Mouse (Mus musculus) megakaryocyte, adult 5-6 weeks (primary cell): ENCODE results near the gene Il13ra1. TPM values are rescaled to one million over a fixed set of nuclear protein-coding genes. Genes with fewer than 3 reads are reported as not detected.

Experiments
- ATAC-seq: 2 replicates; pipeline ENCODE4 v1.8.0; 2016; ENCODE audit warnings: mild to moderate bottlenecking, inconsistent platforms; ENCODE audit not compliant: poor library complexity, severe bottlenecking
- total RNA-seq, 2 experiments: library from RNA; stranded (forward) in 1 of 2; stranded (reverse) in 1 of 2; fragments of 153-499, 151-499 nt in 1 of 2; fragments of 221-1000, 200-1000 nt in 1 of 2; gene quantifications; 2 replicates each; pipeline versions ENCODE4 v1.2.3 to v1.2.4; 2015 to 2017

Il13ra1 gene
- total RNA-seq, 2 experiments from 2014 or later: 34.1 to 36.7 TPM

DNA sequence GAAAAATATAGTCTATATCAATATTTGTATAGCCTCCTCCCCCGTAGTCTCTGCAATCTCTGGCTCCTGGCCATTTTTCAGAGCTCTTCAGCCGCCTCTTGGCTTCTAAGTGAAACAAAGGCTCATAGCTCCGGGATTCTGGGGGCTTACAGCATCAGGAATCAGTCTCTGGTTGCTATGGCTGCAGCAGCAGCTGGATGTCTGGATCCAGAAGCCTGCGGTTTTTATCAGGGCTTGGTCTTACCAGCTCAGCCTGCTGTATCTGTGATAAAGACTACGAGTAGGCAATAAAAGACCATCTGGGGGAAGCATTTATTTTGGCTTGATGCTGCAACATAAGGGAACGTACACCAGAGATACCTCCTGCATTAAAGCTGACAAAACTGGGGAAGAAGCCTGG, 82.0 kb downstream of the Il13ra1 start:
- no peak for ATAC-seq

DNA sequence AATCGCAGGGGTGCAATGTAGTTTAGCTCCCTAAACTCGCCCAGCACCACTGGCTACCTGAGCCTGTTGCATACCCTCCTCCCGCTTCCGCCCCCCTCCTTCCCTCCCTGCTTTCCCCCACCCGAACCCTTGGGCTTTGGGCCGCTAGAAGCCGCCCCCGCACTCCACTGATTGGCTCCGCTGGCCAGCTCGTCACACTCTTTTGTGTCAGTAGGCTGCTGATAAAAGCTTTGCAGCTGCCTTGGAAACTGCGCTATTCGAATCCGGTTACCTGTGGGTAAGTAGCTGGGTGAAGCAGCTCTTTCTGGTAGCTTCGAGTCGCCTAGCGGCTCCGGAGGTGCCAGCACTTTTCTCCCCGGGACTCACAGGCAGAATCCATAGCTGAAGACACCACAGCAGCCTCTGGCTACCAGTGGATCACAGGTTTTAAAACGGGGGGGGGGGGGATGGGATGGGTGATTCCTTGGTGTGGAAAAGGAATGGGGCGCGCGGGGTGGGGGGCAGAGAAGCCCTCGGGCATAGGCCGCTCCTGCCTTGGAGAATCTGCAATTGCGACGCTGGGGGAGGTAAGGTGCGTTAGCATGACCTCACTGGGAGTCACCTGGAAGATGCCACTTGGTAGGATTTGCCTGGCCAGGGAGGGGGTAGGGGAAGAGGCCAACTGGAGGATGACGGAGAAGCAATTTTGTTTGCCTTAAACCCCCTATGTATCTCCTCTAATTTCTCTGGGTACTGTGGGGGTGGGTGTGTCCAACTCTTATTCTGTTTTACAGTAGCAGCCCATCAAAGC, 84.0 kb downstream of the Il13ra1 start, which contains the start of gene Zcchc12:
Gene Zcchc12 (plus strand): TSS at position 169 of the 790 bp plus-strand sequence.
- ATAC-seq: no peak

DNA sequence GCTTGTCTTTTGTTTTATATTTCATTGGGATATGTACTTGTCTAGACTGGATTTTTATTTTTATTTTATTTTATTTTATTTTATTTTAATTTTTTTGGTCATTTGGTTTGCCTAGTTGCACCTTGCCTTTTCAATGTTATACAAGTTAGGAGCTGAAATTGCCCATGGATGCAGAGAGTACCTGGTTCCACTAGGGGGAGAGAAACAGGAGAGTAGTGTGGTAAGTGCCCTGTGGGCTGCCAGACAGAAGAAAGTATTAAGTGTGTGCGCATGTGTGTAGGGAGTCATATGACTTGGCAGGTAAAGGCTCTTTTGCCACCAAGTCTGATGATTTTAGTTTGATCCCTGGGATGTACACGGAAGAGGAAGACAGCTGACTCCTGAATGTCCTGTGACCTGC, 97.6 kb downstream of the Il13ra1 start:
- ATAC-seq: no peak

DNA sequence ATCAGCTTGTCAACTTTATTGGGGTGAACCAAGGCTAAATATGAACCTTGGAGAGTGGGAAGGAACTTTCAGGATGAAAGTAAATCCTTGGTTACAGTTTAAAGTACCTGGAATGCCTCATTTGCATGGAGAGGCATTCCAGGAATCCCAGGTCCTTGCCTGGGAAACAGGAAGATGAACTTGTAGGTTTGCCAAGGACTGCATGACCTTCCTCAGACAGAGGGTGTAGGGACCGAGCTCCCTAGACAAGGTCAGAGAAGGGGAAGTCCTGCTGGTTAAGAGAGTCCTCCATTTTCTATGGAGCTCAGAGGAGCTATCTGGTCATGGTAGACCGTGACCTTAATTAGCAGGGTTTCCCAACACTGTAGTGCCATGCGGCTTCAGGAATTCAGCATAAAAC, 99.3 kb downstream of the Il13ra1 start:
- ATAC-seq: no peak

Other genes with a start within 250 kb of the Il13ra1 start
- gene Dock11, start 223.3 kb upstream of the Il13ra1 start, total RNA-seq (2015): 161 and 164 TPM in 2 replicates
- gene Dock11, start 223.3 kb upstream of the Il13ra1 start, total RNA-seq (2017): 155 and 169 TPM in 2 replicates
- gene Zcchc12, start 83.8 kb downstream of the Il13ra1 start, total RNA-seq (2015): not detected in 2 replicates
- not detected in 2 replicates for gene Zcchc12, start 83.8 kb downstream of the Il13ra1 start, total RNA-seq (2017)
- gene Lonrf3, start 216.2 kb downstream of the Il13ra1 start, total RNA-seq (2015): 10.9 and 11.1 TPM in 2 replicates
- 23.8 and 25.8 TPM in 2 replicates for gene Lonrf3, start 216.2 kb downstream of the Il13ra1 start, total RNA-seq (2017)